Mouse (Mus musculus) olfactory bulb, adult 2 months (tissue): ENCODE results near the gene Spata31d1d. TPM values are rescaled to one million over a fixed set of nuclear protein-coding genes. Genes with fewer than 3 reads are reported as not detected.
A peak's percentile ranks its signal among the peaks of the same experiment; 100 is the strongest.
"Not testable (repeated sequence)": the region's sequence is repeated elsewhere in the genome, so short reads cannot be mapped to it uniquely, and the experiment has no call there.

Experiments used
- H3K27ac ChIP-seq: fragments of 200-500 bp; 2 replicates; pipeline ENCODE4 v1.5.1; 2012; ENCODE audit warnings: low read depth, low read length; ENCODE audit not compliant: insufficient read depth
- H3K4me1 ChIP-seq: fragments of 200-500 bp; 2 replicates; pipeline ENCODE4 v1.6.1; 2012; ENCODE audit warnings: low read length; ENCODE audit not compliant: control insufficient read depth, insufficient read depth
- H3K4me3 ChIP-seq: fragments of 200-500 bp; 2 replicates; pipeline ENCODE4 v1.5.1; 2012; ENCODE audit warnings: mild to moderate bottlenecking, low read depth, low read length, moderate library complexity; ENCODE audit not compliant: insufficient read depth
- CTCF ChIP-seq: fragments of 200-500 bp; IDR thresholded peaks from 2 replicates; pipeline ENCODE4 v1.5.1; 2012; ENCODE audit warnings: low read depth, mild to moderate bottlenecking, low read length, moderate library complexity; ENCODE audit not compliant: insufficient read depth
- POLR2A ChIP-seq: fragments of 200-500 bp; IDR thresholded peaks from 2 replicates; pipeline ENCODE4 v1.6.1; 2012; ENCODE audit warnings: mild to moderate bottlenecking, low read depth, low read length, moderate library complexity; ENCODE audit not compliant: insufficient read depth
- WGBS: fragments of 180-500 bp; shearing (Covaris S2); methylation state at CpG from one replicate; pipeline ENCODE4 v1.1.7; 2018; 5-methylcytosine and 5-hydroxymethylcytosine counted together
- polyA plus RNA-seq: library from polyadenylated mRNA; stranded (reverse); fragments of >200 nt; gene quantifications from 2 replicates; pipeline ENCODE4 v1.2.4, GENCODE M21; 2012; ENCODE audit warnings: low replicate concordance; ENCODE audit not compliant: missing spikeins, insufficient read depth, insufficient read length

Gene Spata31d1d
- polyA plus RNA-seq = not detected in 2 replicates

DNA sequence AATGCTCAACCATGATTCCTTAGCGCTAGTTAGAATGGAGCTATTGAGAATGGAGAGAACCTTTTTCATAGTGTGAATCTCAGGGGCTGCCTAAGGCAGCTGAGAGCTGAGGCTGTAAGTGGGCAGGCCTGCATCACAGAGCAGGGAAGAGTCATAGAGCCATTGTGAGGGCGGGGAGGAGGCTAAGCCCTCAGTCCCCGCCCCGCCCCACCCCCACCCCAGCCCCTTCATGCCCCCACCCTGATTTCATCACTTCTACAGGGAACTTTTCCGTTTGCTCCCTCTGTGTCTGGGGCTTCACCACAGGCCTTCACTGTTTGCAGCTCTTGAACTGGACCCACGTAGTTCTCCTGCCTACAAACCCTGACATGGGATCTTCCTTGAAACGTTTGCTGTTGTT is at the start of gene Spata31d1d:
TSS of gene Spata31d1d (minus strand) at position 101 of the 400 bp plus-strand sequence.
- Histone ChIP-seq H3K4me1 (0 out of 2 replicates have a peak, but pooled peaks cover 3% of the 10 kb centered on the region), H3K4me3 (no peak within 1 kb of the TSS), H3K27ac (no peak within 1 kb of the TSS)
- WGBS = 55% methylated on average over 7 of the region's 7 CpGs
- TF ChIP-seq POLR2A = no peak
- TF ChIP-seq CTCF = no peak

GRCm38 (mm10) chr13:59779744-59780264 is 48.3 kb upstream of the Spata31d1d start:
- H3K27ac ChIP-seq, H3K4me1 ChIP-seq, H3K4me3 ChIP-seq: not testable (repeated sequence)
- WGBS = 100% methylated on average over 1 of the region's 1 CpGs

- TF ChIP-seq CTCF = no peak
- TF ChIP-seq POLR2A = no peak
- no peaks in the 10 kb centered on the region for H3K4me1 ChIP-seq
- 79% methylated on average over 4 of the region's 4 CpGs for WGBS
- H3K4me3 ChIP-seq = no peak overlapping the region
- no peak overlapping the region for H3K27ac ChIP-seq
These were observed 47.7 kb upstream of the Spata31d1d start for GRCm38 (mm10) chr13:59779213-59779612.

GRCm38 (mm10) chr13:59775168-59775567 is 43.6 kb upstream of the Spata31d1d start:
- TF ChIP-seq POLR2A (no peak), CTCF (no peak)
- H3K27ac ChIP-seq = no peak overlapping the region
- no peak overlapping the region for H3K4me3 ChIP-seq
- WGBS = 74% methylated on average over 3 of the region's 3 CpGs
- H3K4me1 ChIP-seq = peaks cover 8% of the 10 kb centered on the region

GRCm38 (mm10) chr13:59771257-59771656 is 39.7 kb upstream of the Spata31d1d start:
- Histone ChIP-seq H3K27ac (peak overlapping the region; percentile 94), H3K4me3 (no peak overlapping the region), H3K4me1 (peaks cover 13% of the 10 kb centered on the region)
- 6% methylated on average over 9 of the region's 9 CpGs for WGBS
- TF ChIP-seq POLR2A = no peak
- TF ChIP-seq CTCF = no peak

DNA sequence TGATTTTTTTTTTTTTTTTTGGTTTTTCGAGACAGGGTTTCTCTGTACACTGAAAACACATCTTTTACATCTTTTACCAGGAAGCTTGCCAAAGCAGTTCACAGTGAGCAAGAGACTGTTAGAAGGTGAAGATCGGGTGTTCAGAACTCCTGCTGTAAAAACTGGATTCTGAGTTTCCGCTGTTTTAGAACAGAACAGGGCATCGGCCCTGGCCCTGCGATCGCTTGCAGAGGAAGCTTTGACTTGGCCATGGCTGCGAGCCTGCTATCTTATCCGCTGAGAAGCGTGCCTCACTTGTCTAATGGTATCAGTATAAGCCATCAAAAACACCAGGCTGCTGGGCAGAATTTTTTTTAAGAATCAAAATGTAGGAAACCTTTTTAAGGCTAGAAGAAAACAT is 39.3 kb upstream of the Spata31d1d start:
- H3K4me3 ChIP-seq = no peak overlapping the region
- peak overlapping the region; percentile 94 for H3K27ac ChIP-seq
- H3K4me1 ChIP-seq = peaks cover 17% of the 10 kb centered on the region
- TF ChIP-seq POLR2A = no peak
- TF ChIP-seq CTCF = no peak
- WGBS = 25% methylated on average over 9 of the region's 9 CpGs

- peak overlapping the region; percentile 62 for H3K4me3 ChIP-seq
- peak overlapping the region; percentile 94 for H3K27ac ChIP-seq
- H3K4me1 ChIP-seq = peaks cover 18% of the 10 kb centered on the region
- WGBS = under 1% methylated on average over 28 of the region's 28 CpGs
- peak; percentile 41; the same call in 1 of the 2 replicates for TF ChIP-seq POLR2A
- no peak for TF ChIP-seq CTCF
These were observed 38.6 kb upstream of the Spata31d1d start for GRCm38 (mm10) chr13:59770164-59770562.

DNA sequence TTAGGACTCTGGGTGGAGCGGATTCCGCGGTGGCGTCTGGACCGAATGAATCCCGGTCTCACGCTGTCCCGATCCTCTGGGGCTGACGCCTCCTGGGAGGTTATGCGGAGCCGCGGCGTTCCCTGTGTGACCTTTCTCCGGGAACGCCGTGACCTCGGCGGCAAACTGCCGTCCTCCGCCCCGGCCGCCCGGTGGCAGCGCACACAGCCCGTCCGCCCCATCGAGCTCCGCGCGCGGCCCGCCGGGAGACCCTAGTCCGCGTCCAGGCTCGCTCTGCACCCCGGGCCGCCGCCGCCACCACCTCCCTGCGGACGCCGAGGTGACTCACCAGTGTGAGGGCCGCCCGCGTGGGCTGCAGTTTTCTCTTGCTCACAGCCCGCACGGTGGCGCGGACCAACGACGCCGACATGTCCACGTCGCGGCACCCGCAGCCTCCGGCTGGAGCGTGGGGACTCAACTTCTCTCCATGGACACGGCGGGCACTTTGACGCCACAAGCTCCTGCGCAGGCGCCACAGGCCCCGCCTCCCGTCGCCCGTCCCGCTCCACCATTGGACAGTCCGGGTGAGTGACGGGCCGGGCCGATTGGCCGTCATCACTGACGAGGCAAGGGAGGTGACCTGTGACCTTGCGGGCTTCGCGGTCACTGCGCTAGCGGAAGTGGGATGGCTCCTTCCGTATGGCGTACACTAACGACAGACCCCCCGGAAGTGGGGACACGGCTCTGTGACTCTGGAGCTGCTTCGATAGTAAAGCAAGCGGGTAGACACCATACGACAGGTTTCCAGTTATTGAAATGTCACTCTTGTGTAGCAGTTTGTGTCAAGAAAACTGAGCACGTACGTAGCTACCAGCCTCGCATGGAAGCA is 38.0 kb upstream of the Spata31d1d start, which contains the start of gene Isca1:
TSS of gene Isca1 (minus strand) at position 515 of the 868 bp plus-strand sequence.
- Histone ChIP-seq H3K4me3 (peak within 1 kb of the TSS; percentile 62), H3K27ac (peak within 1 kb of the TSS; percentile 94), H3K4me1 (peaks cover 18% of the 10 kb centered on the region)
- WGBS = under 1% methylated on average over 91 of the region's 91 CpGs
- TF ChIP-seq POLR2A = peak; percentile 72
- TF ChIP-seq CTCF = no peak

GRCm38 (mm10) chr13:59768531-59768930 is 37.0 kb upstream of the Spata31d1d start:
- Histone ChIP-seq H3K4me1 (peaks cover 18% of the 10 kb centered on the region), H3K27ac (no peak overlapping the region), H3K4me3 (peak overlapping the region; percentile 30)
- 17% methylated on average over 13 of the region's 13 CpGs for WGBS
- no peak for TF ChIP-seq CTCF
- no peak for TF ChIP-seq POLR2A
